In the genomic region with DNA sequence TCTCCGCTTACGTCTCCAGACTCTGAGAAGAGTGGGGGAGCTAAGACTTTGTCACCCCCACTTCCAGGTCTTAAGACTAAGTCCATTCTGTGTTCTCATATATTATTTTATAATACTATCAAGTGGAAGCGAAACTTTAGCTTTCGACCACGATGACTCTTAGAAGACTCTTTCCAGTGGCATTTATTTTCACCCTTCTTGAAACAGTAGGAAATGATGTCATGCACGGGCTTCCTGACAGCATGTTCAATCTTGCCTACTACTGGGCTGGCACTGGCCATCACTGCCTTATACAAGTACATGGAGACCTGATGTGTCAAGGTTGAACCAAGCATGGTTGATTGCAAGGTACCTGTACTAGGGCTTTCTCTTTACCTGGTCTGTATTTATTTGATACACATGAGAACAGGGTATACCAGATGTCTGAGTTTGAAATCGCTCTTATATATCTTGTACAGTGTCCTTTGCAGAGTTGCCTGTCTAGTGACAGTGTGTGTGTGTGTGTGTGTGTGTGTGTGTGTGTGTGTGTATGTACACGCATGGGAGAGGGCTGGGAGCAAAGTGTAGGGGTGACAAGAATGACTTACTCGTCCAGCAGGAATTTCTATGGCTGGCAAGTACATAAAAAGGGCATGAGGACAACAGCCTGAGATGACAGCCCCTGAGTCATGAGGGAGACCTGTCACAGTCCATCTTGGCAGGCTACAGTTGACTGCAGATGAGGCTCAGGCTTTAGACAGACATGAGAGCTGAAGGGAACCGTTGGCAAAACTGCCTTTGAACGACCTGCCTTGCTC, we compare ENCODE assay signal across 21 mouse cellular contexts.
DNase-seq lines count a peak whose midpoint lies in the region; ATAC-seq lines count a peak whose summit lies in the region.
"Had no signal": no experiment of that assay in that cellular context is flagged by ENCODE, and none has a peak within 500 bp of the region (broad histone marks: within the 10 kb centered on the region; RNA-seq: fewer than 3 reads in every experiment).

No protein-coding gene starts in this region.

- no peak overlapping the region for H3K4me2 ChIP-seq in hindbrain, embryonic 12.5 days (replicated peaks)
- H3K4me2 ChIP-seq: embryonic facial prominence, embryonic 12.5 days; forebrain, embryonic 12.5 days; heart, embryonic 13.5 days; hindbrain, embryonic 15.5 days had no signal

- no peak overlapping the region for H3K4me3 ChIP-seq in heart, embryonic 10.5 days
- H3K4me3 ChIP-seq in forebrain, embryonic 10.5 days, result no peak overlapping the region
- no peak overlapping the region for H3K4me3 ChIP-seq in hindbrain, embryonic 12.5 days
- H3K4me3 ChIP-seq: embryonic facial prominence, embryonic 12.5 days; forebrain, embryonic 12.5 days; heart, embryonic 13.5 days; hindbrain, embryonic 10.5 days; hindbrain, embryonic 15.5 days had no signal

- WGBS in heart, embryonic 10.5 days, result 83% methylated on average over 11 of the region's 11 CpGs
- WGBS in forebrain, embryonic 10.5 days, result 90% methylated on average over 11 of the region's 11 CpGs
- 90% methylated on average over 11 of the region's 11 CpGs for WGBS in hindbrain, embryonic 12.5 days

- DNase-seq in heart, embryonic 10.5 days (ENCODE audit: low spot score), result peak; percentile 61
- no peak for DNase-seq in heart, adult 9 months (ENCODE audit: low spot score in 2 of 2)
- DNase-seq in 3134 (ENCODE audit: extremely low read depth, insufficient read length, low spot score) (peak; percentile 27), 416B (ENCODE audit: low read depth) (peak; percentile 28)
- DNase-seq in forebrain, embryonic 10.5 days (ENCODE audit: extremely low spot score, low spot score), result no peak
- DNase-seq: adrenal gland, postnatal 14 days; cerebellum, adult 11-12 months; cerebellum, adult 9-10 months; cerebellum, postnatal 25 days; gastrocnemius, postnatal 10 days; heart, postnatal 14 days; kidney, adult 2 months had no signal

- H3K4me1 ChIP-seq in heart, embryonic 10.5 days, result no peaks in the 10 kb centered on the region
- no peaks in the 10 kb centered on the region for H3K4me1 ChIP-seq in forebrain, embryonic 10.5 days
- H3K4me1 ChIP-seq in hindbrain, embryonic 12.5 days, result no peaks in the 10 kb centered on the region; the same call in 1 of the 2 replicates
- H3K4me1 ChIP-seq: embryonic facial prominence, embryonic 12.5 days; forebrain, embryonic 12.5 days; heart, embryonic 13.5 days; hindbrain, embryonic 15.5 days had no signal

- no peak overlapping the region for H3K9ac ChIP-seq in hindbrain, embryonic 12.5 days
- H3K9ac ChIP-seq: embryonic facial prominence, embryonic 12.5 days; forebrain, embryonic 12.5 days; heart, embryonic 13.5 days; hindbrain, embryonic 15.5 days had no signal

- ATAC-seq in granulocyte monocyte progenitor cell, adult 5-6 weeks (replicated peaks; ENCODE audit: poor library complexity, severe bottlenecking), result peak; percentile 47; the same call in 1 of the 2 replicates
- no peak for ATAC-seq in hindbrain, embryonic 12.5 days (ENCODE audit: low FRiP score)
- ATAC-seq: forebrain, embryonic 16.5 days; intestine, embryonic 16.5 days had no signal

- H3K27me3 ChIP-seq in heart, embryonic 10.5 days (ENCODE audit: insufficient read depth, poor library complexity, severe bottlenecking), result no peaks in the 10 kb centered on the region
- H3K27me3 ChIP-seq in forebrain, embryonic 10.5 days (ENCODE audit: poor library complexity, severe bottlenecking), result no peaks in the 10 kb centered on the region
- no peaks in the 10 kb centered on the region for H3K27me3 ChIP-seq in hindbrain, embryonic 12.5 days
- H3K27me3 ChIP-seq: embryonic facial prominence, embryonic 12.5 days; forebrain, embryonic 12.5 days; heart, embryonic 13.5 days; hindbrain, embryonic 15.5 days had no signal

- H3K36me3 ChIP-seq in heart, embryonic 10.5 days, result no peaks in the 10 kb centered on the region
- H3K36me3 ChIP-seq in forebrain, embryonic 10.5 days (replicated peaks), result no peaks in the 10 kb centered on the region
- H3K36me3 ChIP-seq in hindbrain, embryonic 12.5 days, result no peaks in the 10 kb centered on the region
- H3K36me3 ChIP-seq: embryonic facial prominence, embryonic 12.5 days; forebrain, embryonic 12.5 days; heart, embryonic 13.5 days; hindbrain, embryonic 10.5 days had no signal

- no peak overlapping the region for H3K27ac ChIP-seq in heart, embryonic 10.5 days
- H3K27ac ChIP-seq in forebrain, embryonic 10.5 days, result no peak overlapping the region
- H3K27ac ChIP-seq in hindbrain, embryonic 12.5 days, result no peak overlapping the region
- H3K27ac ChIP-seq: embryonic facial prominence, embryonic 12.5 days; forebrain, embryonic 12.5 days; heart, embryonic 13.5 days; hindbrain, embryonic 10.5 days; hindbrain, embryonic 15.5 days had no signal

- no peaks in the 10 kb centered on the region for H3K9me3 ChIP-seq in heart, embryonic 10.5 days
- no peaks in the 10 kb centered on the region for H3K9me3 ChIP-seq in forebrain, embryonic 10.5 days
- no peaks in the 10 kb centered on the region for H3K9me3 ChIP-seq in hindbrain, embryonic 12.5 days (replicated peaks)
- H3K9me3 ChIP-seq: embryonic facial prominence, embryonic 12.5 days; forebrain, embryonic 12.5 days; heart, embryonic 13.5 days; hindbrain, embryonic 10.5 days; hindbrain, embryonic 15.5 days had no signal

Comparison
In these comparisons a context has a peak if more than half of its experiments do, and no peak if none do; other contexts are left out.
1. DNase-seq: peak in heart, embryonic 10.5 days (single experiment), 3134 (single experiment) and 416B (single experiment); none in heart, adult 9 months (0 of 2) and forebrain, embryonic 10.5 days (single experiment).